In genomic region chr7:98996791-98997190, GRCm38 (mm10) we compare ENCODE assay signal across 24 mouse cellular contexts.
DNase-seq lines count a peak whose midpoint lies in the region; ATAC-seq and TF ChIP-seq lines count a peak whose summit lies in the region.
"Had no signal": no experiment of that assay in that cellular context is flagged by ENCODE, and none has a peak within 500 bp of the region (broad histone marks: within the 10 kb centered on the region; RNA-seq: fewer than 3 reads in every experiment).

No protein-coding gene starts in this region.

- peak overlapping the region; percentile 52; the same call in 1 of the 2 replicates for H3K27ac ChIP-seq in lung, embryonic 14.5 days (ENCODE audit: low read depth)
- no peak overlapping the region for H3K27ac ChIP-seq in lung, postnatal 0 days (ENCODE audit: low read length)
- peak overlapping the region; percentile 60 for H3K27ac ChIP-seq in embryonic facial prominence, embryonic 13.5 days
- peak overlapping the region; percentile 60 for H3K27ac ChIP-seq in stomach, embryonic 16.5 days (ENCODE audit: low read length)
- no peak overlapping the region for H3K27ac ChIP-seq in liver, embryonic 11.5 days (ENCODE audit: low read depth, low read length)
- H3K27ac ChIP-seq: forebrain, embryonic 10.5 days; forebrain, embryonic 13.5 days; gastrocnemius, adult 2 months; hindbrain, embryonic 12.5 days; hindbrain, embryonic 15.5 days had no signal

- H3K9ac ChIP-seq in lung, embryonic 14.5 days, result no peak overlapping the region
- H3K9ac ChIP-seq in lung, postnatal 0 days (replicated peaks; ENCODE audit: low read depth), result no peak overlapping the region
- no peak overlapping the region for H3K9ac ChIP-seq in embryonic facial prominence, embryonic 13.5 days
- no peak overlapping the region for H3K9ac ChIP-seq in stomach, embryonic 16.5 days (ENCODE audit: low read length)
- H3K9ac ChIP-seq in liver, embryonic 11.5 days (ENCODE audit: low read depth, low read length), result no peak overlapping the region
- H3K9ac ChIP-seq: forebrain, embryonic 13.5 days; hindbrain, embryonic 12.5 days; hindbrain, embryonic 15.5 days had no signal

- 76% methylated on average over 6 of the region's 6 CpGs for WGBS in lung, embryonic 14.5 days
- WGBS in lung, postnatal 0 days, result 68% methylated on average over 6 of the region's 6 CpGs
- 90% methylated on average over 6 of the region's 6 CpGs for WGBS in embryonic facial prominence, embryonic 13.5 days
- WGBS in stomach, embryonic 16.5 days, result 92% methylated on average over 6 of the region's 6 CpGs
- WGBS in liver, embryonic 11.5 days, result 90% methylated on average over 6 of the region's 6 CpGs

- H3K4me3 ChIP-seq in lung, embryonic 14.5 days (ENCODE audit: low read depth, low read length), result no peak overlapping the region
- no peak overlapping the region for H3K4me3 ChIP-seq in lung, postnatal 0 days (ENCODE audit: low read depth, low read length)
- no peak overlapping the region for H3K4me3 ChIP-seq in embryonic facial prominence, embryonic 13.5 days
- H3K4me3 ChIP-seq in stomach, embryonic 16.5 days (replicated peaks; ENCODE audit: low read length), result no peak overlapping the region
- no peak overlapping the region for H3K4me3 ChIP-seq in liver, embryonic 11.5 days (ENCODE audit: low read depth, low read length)
- H3K4me3 ChIP-seq: forebrain, embryonic 10.5 days; forebrain, embryonic 13.5 days; gastrocnemius, adult 2 months; hindbrain, embryonic 12.5 days; hindbrain, embryonic 15.5 days had no signal

- H3K4me2 ChIP-seq in lung, embryonic 14.5 days, result no peak overlapping the region
- H3K4me2 ChIP-seq in lung, postnatal 0 days (replicated peaks; ENCODE audit: low read depth, low read length), result no peak overlapping the region
- H3K4me2 ChIP-seq in embryonic facial prominence, embryonic 13.5 days, result no peak overlapping the region
- H3K4me2 ChIP-seq in stomach, embryonic 16.5 days (ENCODE audit: low read depth, low read length), result no peak overlapping the region
- H3K4me2 ChIP-seq in liver, embryonic 11.5 days, result no peak overlapping the region
- H3K4me2 ChIP-seq: forebrain, embryonic 13.5 days; heart, embryonic 11.5 days; hindbrain, embryonic 12.5 days; hindbrain, embryonic 15.5 days had no signal

- H3K36me3 ChIP-seq in lung, embryonic 14.5 days (ENCODE audit: insufficient read depth), result peaks cover 2% of the 10 kb centered on the region; the same call in 1 of the 2 replicates
- no peaks in the 10 kb centered on the region for H3K36me3 ChIP-seq in lung, postnatal 0 days (ENCODE audit: insufficient read depth, low read length)
- H3K36me3 ChIP-seq in embryonic facial prominence, embryonic 13.5 days, result no peaks in the 10 kb centered on the region
- no peaks in the 10 kb centered on the region for H3K36me3 ChIP-seq in stomach, embryonic 16.5 days (ENCODE audit: control insufficient read depth, insufficient read depth, low read length)
- H3K36me3 ChIP-seq in liver, embryonic 11.5 days (ENCODE audit: control insufficient read depth, insufficient read depth, low read length), result no peaks in the 10 kb centered on the region
- H3K36me3 ChIP-seq: forebrain, embryonic 10.5 days; hindbrain, embryonic 12.5 days; hindbrain, embryonic 15.5 days had no signal

- peaks cover 5% of the 10 kb centered on the region; the same call in 1 of the 2 replicates for H3K4me1 ChIP-seq in lung, embryonic 14.5 days (ENCODE audit: insufficient read depth)
- H3K4me1 ChIP-seq in lung, postnatal 0 days (ENCODE audit: insufficient read depth, low read depth, low read length), result no peaks in the 10 kb centered on the region; the same call in 1 of the 2 replicates
- H3K4me1 ChIP-seq in embryonic facial prominence, embryonic 13.5 days, result peaks cover 22% of the 10 kb centered on the region
- H3K4me1 ChIP-seq in stomach, embryonic 16.5 days (ENCODE audit: control insufficient read depth, insufficient read depth, low read length), result peaks cover 16% of the 10 kb centered on the region
- peaks cover 9% of the 10 kb centered on the region; the same call in 1 of the 2 replicates for H3K4me1 ChIP-seq in liver, embryonic 11.5 days (replicated peaks; ENCODE audit: control insufficient read depth, insufficient read depth, low read length)
- H3K4me1 ChIP-seq: forebrain, embryonic 10.5 days; forebrain, embryonic 13.5 days; hindbrain, embryonic 12.5 days; hindbrain, embryonic 15.5 days had no signal

- TF ChIP-seq EP300 in lung, postnatal 0 days (IDR thresholded peaks at IDR 0.05), result peak; percentile 90

- no peaks in the 10 kb centered on the region for H3K9me3 ChIP-seq in lung, embryonic 14.5 days (ENCODE audit: low read depth, low read length)
- no peaks in the 10 kb centered on the region for H3K9me3 ChIP-seq in lung, postnatal 0 days (ENCODE audit: low read length)
- H3K9me3 ChIP-seq in embryonic facial prominence, embryonic 13.5 days, result no peaks in the 10 kb centered on the region
- no peaks in the 10 kb centered on the region for H3K9me3 ChIP-seq in stomach, embryonic 16.5 days (replicated peaks; ENCODE audit: control insufficient read depth, low read length)
- no peaks in the 10 kb centered on the region for H3K9me3 ChIP-seq in liver, embryonic 11.5 days (ENCODE audit: control insufficient read depth, low read length)
- H3K9me3 ChIP-seq: forebrain, embryonic 10.5 days; forebrain, embryonic 13.5 days; G1E; hindbrain, embryonic 12.5 days; hindbrain, embryonic 15.5 days had no signal

- no peak for ATAC-seq in lung, embryonic 14.5 days (ENCODE audit: insufficient read depth)
- peak; percentile 69 for ATAC-seq in lung, postnatal 0 days
- no peak for ATAC-seq in embryonic facial prominence, embryonic 13.5 days (ENCODE audit: insufficient number of reproducible peaks, insufficient read depth, low FRiP score, low TSS enrichment, low read depth)
- no peak for ATAC-seq in stomach, embryonic 16.5 days (ENCODE audit: insufficient read depth, low FRiP score)
- no peak for ATAC-seq in liver, embryonic 11.5 days (replicated peaks; ENCODE audit: low FRiP score)
- ATAC-seq: forebrain, embryonic 13.5 days; forebrain, embryonic 16.5 days had no signal

- H3K27me3 ChIP-seq in lung, embryonic 14.5 days (ENCODE audit: insufficient read depth, low read length), result no peaks in the 10 kb centered on the region
- H3K27me3 ChIP-seq in lung, postnatal 0 days (replicated peaks; ENCODE audit: insufficient read depth, low read length), result no peaks in the 10 kb centered on the region
- no peaks in the 10 kb centered on the region for H3K27me3 ChIP-seq in embryonic facial prominence, embryonic 13.5 days
- no peaks in the 10 kb centered on the region for H3K27me3 ChIP-seq in stomach, embryonic 16.5 days (ENCODE audit: control insufficient read depth, insufficient read depth, low read length)
- no peaks in the 10 kb centered on the region for H3K27me3 ChIP-seq in liver, embryonic 11.5 days (replicated peaks; ENCODE audit: control insufficient read depth, insufficient read depth, low read length)
- H3K27me3 ChIP-seq: CH12.LX; forebrain, embryonic 13.5 days; hindbrain, embryonic 12.5 days; hindbrain, embryonic 15.5 days had no signal

- no peak for TF ChIP-seq CTCF in lung, embryonic 14.5 days (IDR thresholded peaks at IDR 0.05; ENCODE audit: low read depth)
- no peak for TF ChIP-seq CTCF in lung, postnatal 0 days (IDR thresholded peaks at IDR 0.05)

- no peak for DNase-seq in lung, embryonic 14.5 days
- no peak for DNase-seq in lung, postnatal 10 days
- peak; percentile 53 for DNase-seq in lung, postnatal 0 days (ENCODE audit: low spot score)
- no peak for DNase-seq in lung, postnatal 4 days
- DNase-seq in liver, embryonic 11.5 days (ENCODE audit: low spot score), result no peak
- DNase-seq: adrenal gland, adult 2 months; adrenal gland, postnatal 14 days; B cell, adult 2 months; cerebellum, adult 11 months; cerebellum, adult 2 months; cerebellum, adult 9-11 months; cerebellum, postnatal 25 days; gastrocnemius, adult 2 months; gastrocnemius, postnatal 14 days had no signal

Comparison
In these comparisons a context has a peak if more than half of its experiments do, and no peak if none do; other contexts are left out.
1. H3K27ac ChIP-seq: peak in lung, embryonic 14.5 days (single experiment), embryonic facial prominence, embryonic 13.5 days (single experiment) and stomach, embryonic 16.5 days (single experiment); none in lung, postnatal 0 days (single experiment) and liver, embryonic 11.5 days (single experiment).